Mouse (Mus musculus) adrenal gland, postnatal 0 days (tissue): ENCODE results near the gene Birc3. TPM values are rescaled to one million over a fixed set of nuclear protein-coding genes. Genes with fewer than 3 reads are reported as not detected.

ENCODE experiments used
- polyA plus RNA-seq: library from polyadenylated mRNA; unstranded; fragments of >200 nt; fragmentation: Nextera tagmentation; extraction: Ambion mirVana; gene quantifications from 2 replicates; pipeline ENCODE4 v1.2.1, GENCODE M21; 2015

Birc3 gene
- 9.1 and 16.0 TPM in 2 replicates for polyA plus RNA-seq

DNA sequence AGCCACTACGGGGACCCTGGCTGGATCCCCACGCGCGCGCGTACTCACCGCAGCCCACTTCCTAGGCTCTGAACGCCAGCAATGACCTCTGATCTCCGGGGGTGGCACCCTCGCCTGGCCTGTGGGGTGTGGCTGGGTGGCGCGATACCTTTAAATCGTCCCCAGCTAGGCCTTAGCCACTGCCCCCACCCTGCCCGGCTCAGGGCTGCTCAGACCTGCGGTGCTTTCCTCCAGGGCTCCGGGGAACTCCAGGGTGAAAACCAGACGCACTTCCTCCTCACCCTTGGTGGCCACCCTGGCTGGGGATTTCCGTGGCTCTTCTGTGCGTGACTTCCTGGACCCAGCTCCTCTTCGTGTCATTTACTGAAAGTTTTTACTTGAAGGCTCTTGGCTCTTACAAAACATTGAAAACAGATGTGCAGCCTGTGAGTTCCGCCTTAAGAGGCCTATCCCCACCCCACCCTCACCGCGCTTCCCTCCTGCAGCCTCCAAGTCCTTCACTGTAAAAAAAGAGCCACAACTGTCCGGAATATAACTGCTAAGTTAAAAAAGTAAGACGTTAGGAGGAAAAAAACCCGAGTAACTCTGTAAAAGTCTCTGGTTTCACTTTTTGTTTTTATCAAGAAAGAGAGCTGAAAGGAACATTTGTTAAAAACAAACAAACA, at the start of gene Birc3:
TSS of gene Birc3 (minus strand) at position 412 of the 665 bp plus-strand sequence.

GRCm38 (mm10) chr9:7836905-7837805, 35.8 kb downstream of the Birc3 start, which contains the start of gene Birc2:
Gene Birc2, minus strand, starts transcription at chr9:7837064.

Other genes with a start within 250 kb of the Birc3 start
- gene Mmp20, start 245.0 kb downstream of the Birc3 start, polyA plus RNA-seq = not detected in 2 replicates
- 0.24 TPM in 1 of 2 replicates, not detected in the other for gene Mmp7, start 181.1 kb downstream of the Birc3 start, polyA plus RNA-seq
- gene Tmem123, start 109.1 kb downstream of the Birc3 start, polyA plus RNA-seq = 59.9 and 83.6 TPM in 2 replicates
- gene Birc2, start 36.1 kb downstream of the Birc3 start, polyA plus RNA-seq = 31.8 and 46.1 TPM in 2 replicates
- 15.5 and 20.6 TPM in 2 replicates for gene Yap1, start 131.4 kb upstream of the Birc3 start, polyA plus RNA-seq
- gene Cfap300, start 169.6 kb upstream of the Birc3 start, polyA plus RNA-seq = 7.7 and 9.5 TPM in 2 replicates